Mouse (Mus musculus): ENCODE results near the gene Wars. TPM values are rescaled to one million over a fixed set of nuclear protein-coding genes. Genes with fewer than 3 reads are reported as not detected.

Gene Wars
- polyA plus RNA-seq, 1 experiment from 2014 or later = 39.6 TPM

GRCm38 (mm10) chr12:108885906-108886305, 8.1 kb downstream of the Wars start:
- ATAC-seq (ENCODE audit: low read depth) = no peak
- no peak overlapping the region for H3K27ac ChIP-seq
- 0 out of 2 replicates have a peak, but pooled peaks cover 3% of the 10 kb centered on the region for H3K4me1 ChIP-seq (replicated peaks)
- H3K9ac ChIP-seq = no peak overlapping the region
- no peaks in the 10 kb centered on the region for H3K9me3 ChIP-seq (replicated peaks)
- no peak overlapping the region for H3K4me3 ChIP-seq (replicated peaks)
- no peak overlapping the region for H3K4me2 ChIP-seq
- WGBS (ENCODE audit: insufficient replicate concordance) = 75% methylated on average over 1 of the region's 1 CpGs
- H3K36me3 ChIP-seq = peaks cover 87% of the 10 kb centered on the region
- H3K27me3 ChIP-seq = no peaks in the 10 kb centered on the region
- no peak for DNase-seq

DNA sequence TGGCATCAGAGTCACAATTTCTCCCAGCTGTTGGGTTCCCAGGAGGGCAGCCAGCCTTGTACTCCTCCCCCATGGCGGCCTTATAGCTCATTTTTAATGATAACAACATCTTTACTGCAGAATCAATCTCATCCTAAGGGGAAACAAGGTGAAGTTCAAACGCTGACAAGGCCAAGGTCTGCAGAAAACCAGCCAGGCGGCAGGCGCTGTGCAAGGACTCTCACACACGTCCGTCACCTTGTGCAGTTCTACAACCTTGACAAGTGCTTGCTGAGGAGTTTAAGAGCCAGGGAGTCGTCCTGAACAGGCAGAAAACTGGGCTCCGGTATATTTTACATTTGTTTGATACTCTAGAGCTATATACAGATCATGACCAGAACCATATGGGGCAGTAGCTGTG, 11.2 kb downstream of the Wars start:
- Histone ChIP-seq H3K4me3 (replicated peaks) (no peak overlapping the region), H3K4me1 (replicated peaks) (0 out of 2 replicates have a peak, but pooled peaks cover 3% of the 10 kb centered on the region), H3K4me2 (no peak overlapping the region), H3K9ac (no peak overlapping the region), H3K9me3 (replicated peaks) (no peaks in the 10 kb centered on the region), H3K27me3 (no peaks in the 10 kb centered on the region), H3K27ac (no peak overlapping the region), H3K36me3 (peaks cover 92% of the 10 kb centered on the region)
- WGBS (ENCODE audit: insufficient replicate concordance) = 78% methylated on average over 8 of the region's 8 CpGs
- DNase-seq (no peak), ATAC-seq (ENCODE audit: low read depth) (no peak)

- peaks cover 86% of the 10 kb centered on the region for H3K36me3 ChIP-seq
- ATAC-seq (ENCODE audit: low read depth) = no peak
- no peak overlapping the region for H3K27ac ChIP-seq
- 82% methylated on average over 3 of the region's 3 CpGs for WGBS (ENCODE audit: insufficient replicate concordance)
- no peak for DNase-seq
- H3K4me2 ChIP-seq = no peak overlapping the region
- no peaks in the 10 kb centered on the region for H3K27me3 ChIP-seq
- no peak overlapping the region for H3K9ac ChIP-seq
- no peaks in the 10 kb centered on the region for H3K4me1 ChIP-seq (replicated peaks)
- no peak overlapping the region for H3K4me3 ChIP-seq (replicated peaks)
- H3K9me3 ChIP-seq (replicated peaks) = no peaks in the 10 kb centered on the region
Measured at GRCm38 (mm10) chr12:108881192-108881591, 12.8 kb downstream of the Wars start.

- Histone ChIP-seq H3K4me3 (replicated peaks) (no peak overlapping the region), H3K27ac (no peak overlapping the region), H3K9ac (no peak overlapping the region), H3K27me3 (no peaks in the 10 kb centered on the region), H3K9me3 (replicated peaks) (no peaks in the 10 kb centered on the region), H3K36me3 (peaks cover 82% of the 10 kb centered on the region), H3K4me2 (no peak overlapping the region), H3K4me1 (replicated peaks) (no peaks in the 10 kb centered on the region)
- ATAC-seq (ENCODE audit: low read depth) (no peak), DNase-seq (no peak)
- 74% methylated on average over 5 of the region's 5 CpGs for WGBS (ENCODE audit: insufficient replicate concordance)
Measured at GRCm38 (mm10) chr12:108880606-108881005, 13.4 kb downstream of the Wars start.

DNA sequence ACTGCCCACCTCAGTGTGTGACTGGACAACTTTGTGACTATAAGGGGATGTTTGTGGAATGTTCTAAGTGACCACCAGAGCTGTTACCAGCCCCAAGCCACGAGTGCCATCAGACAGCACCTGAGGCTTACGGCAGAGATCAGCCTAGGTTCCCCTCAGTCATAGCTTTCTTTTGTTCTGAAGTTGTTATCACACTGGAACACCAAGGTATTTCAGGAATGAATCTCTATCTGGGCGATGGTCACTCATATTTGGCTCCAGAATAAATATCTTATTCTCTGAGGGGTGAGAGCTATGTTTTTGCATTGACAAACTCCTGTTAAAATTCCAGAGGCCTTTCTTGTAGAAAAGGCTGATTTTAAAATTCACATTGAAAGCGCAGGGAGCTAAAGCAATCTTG, 14.8 kb downstream of the Wars start:
- H3K27me3 ChIP-seq = no peaks in the 10 kb centered on the region
- peaks cover 84% of the 10 kb centered on the region for H3K36me3 ChIP-seq
- H3K4me3 ChIP-seq (replicated peaks) = no peak overlapping the region
- no peak for DNase-seq
- no peak for ATAC-seq (ENCODE audit: low read depth)
- 77% methylated on average over 4 of the region's 4 CpGs for WGBS (ENCODE audit: insufficient replicate concordance)
- no peak overlapping the region for H3K9ac ChIP-seq
- no peak overlapping the region for H3K4me2 ChIP-seq
- no peaks in the 10 kb centered on the region for H3K4me1 ChIP-seq (replicated peaks)
- H3K9me3 ChIP-seq (replicated peaks) = no peaks in the 10 kb centered on the region
- H3K27ac ChIP-seq = no peak overlapping the region

GRCm38 (mm10) chr12:108873122-108873521, 20.9 kb downstream of the Wars start:
- Histone ChIP-seq H3K4me1 (replicated peaks) (no peaks in the 10 kb centered on the region), H3K27ac (no peak overlapping the region), H3K27me3 (no peaks in the 10 kb centered on the region), H3K9me3 (replicated peaks) (no peaks in the 10 kb centered on the region), H3K4me3 (replicated peaks) (no peak overlapping the region), H3K9ac (no peak overlapping the region), H3K36me3 (peaks cover 81% of the 10 kb centered on the region), H3K4me2 (no peak overlapping the region)
- ATAC-seq (ENCODE audit: low read depth) (no peak), DNase-seq (no peak)
- WGBS (ENCODE audit: insufficient replicate concordance) = 78% methylated on average over 5 of the region's 5 CpGs

DNA sequence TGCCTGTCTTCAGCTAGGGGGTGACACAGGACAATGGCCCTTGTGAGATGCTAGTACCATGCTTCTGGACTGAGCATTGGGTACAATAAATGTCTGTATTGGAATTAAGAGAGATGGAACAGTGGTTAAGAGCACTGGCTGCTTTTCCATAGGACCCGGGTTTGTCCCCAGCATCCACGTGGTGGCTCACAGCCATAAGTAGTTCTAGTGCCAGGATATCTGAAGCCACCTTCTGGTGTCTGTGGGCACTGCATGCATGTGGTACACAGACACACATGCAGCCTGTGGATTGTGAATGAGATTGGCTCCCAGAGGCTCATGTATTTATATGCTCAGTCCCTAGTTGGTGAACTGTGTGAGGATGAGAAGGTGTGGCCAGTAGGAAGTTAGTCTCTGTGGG, 24.4 kb downstream of the Wars start:
- Histone ChIP-seq H3K4me2 (no peak overlapping the region), H3K27me3 (no peaks in the 10 kb centered on the region), H3K9ac (no peak overlapping the region), H3K9me3 (replicated peaks) (no peaks in the 10 kb centered on the region), H3K4me3 (replicated peaks) (no peak overlapping the region), H3K4me1 (replicated peaks) (no peaks in the 10 kb centered on the region), H3K36me3 (peaks cover 91% of the 10 kb centered on the region), H3K27ac (no peak overlapping the region)
- ATAC-seq (ENCODE audit: low read depth) (no peak), DNase-seq (no peak)
- 75% methylated on average over 2 of the region's 2 CpGs for WGBS (ENCODE audit: insufficient replicate concordance)

DNA sequence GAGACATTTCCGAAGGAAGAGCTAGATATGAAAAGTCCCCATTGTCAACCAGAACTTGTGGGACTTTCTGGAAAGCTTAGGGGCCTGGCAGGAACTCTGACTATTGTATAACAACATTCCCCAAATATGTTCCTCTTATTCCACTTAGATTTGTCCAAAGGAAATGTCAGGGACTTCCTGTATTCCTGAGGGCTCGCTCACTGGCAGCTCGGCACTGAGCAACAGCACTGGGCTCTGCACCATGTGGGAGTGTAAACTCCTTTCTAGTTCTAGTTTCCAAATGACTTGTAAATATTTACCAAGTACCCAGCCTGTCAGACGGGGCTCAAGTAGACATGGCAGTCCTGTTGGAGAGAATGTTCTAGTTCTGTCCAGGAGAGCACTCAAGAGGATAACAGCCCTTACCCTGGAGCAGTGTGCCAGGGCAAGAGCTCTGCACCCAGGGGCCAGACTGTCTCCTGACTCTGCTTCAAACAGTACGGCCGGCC, 28.9 kb downstream of the Wars start:
- Histone ChIP-seq H3K4me1 (replicated peaks) (no peaks in the 10 kb centered on the region), H3K4me3 (replicated peaks) (no peak overlapping the region), H3K27ac (no peak overlapping the region), H3K4me2 (no peak overlapping the region), H3K36me3 (peaks cover 99% of the 10 kb centered on the region), H3K9me3 (replicated peaks) (no peaks in the 10 kb centered on the region), H3K27me3 (no peaks in the 10 kb centered on the region), H3K9ac (no peak overlapping the region)
- 74% methylated on average over 6 of the region's 6 CpGs for WGBS (ENCODE audit: insufficient replicate concordance)
- DNase-seq = no peak
- ATAC-seq (ENCODE audit: low read depth) = no peak

DNA sequence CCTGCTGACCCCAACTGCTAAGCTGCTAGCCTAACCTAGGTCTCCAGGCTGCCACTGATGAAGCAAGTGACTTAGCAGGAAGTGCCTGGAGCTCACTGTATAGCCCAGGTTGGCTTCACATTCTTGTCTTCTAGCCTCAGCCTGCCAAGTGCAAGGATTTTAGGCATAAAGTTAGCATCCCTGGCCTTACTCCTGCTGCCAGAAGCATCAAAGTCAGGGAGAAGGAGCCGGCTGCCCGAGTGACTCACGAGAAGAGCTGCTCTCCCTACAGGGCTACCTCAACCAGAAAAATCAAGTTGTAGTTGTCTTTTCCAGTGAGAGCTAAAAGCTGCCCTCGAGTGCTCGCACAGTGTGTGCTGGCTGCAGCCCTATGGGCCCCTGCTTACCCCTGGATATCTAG, 35.5 kb downstream of the Wars start:
- WGBS (ENCODE audit: insufficient replicate concordance) = 50% methylated on average over 5 of the region's 5 CpGs
- Histone ChIP-seq H3K27me3 (no peaks in the 10 kb centered on the region), H3K27ac (no peak overlapping the region), H3K4me3 (replicated peaks) (no peak overlapping the region), H3K36me3 (peaks cover 38% of the 10 kb centered on the region), H3K9me3 (replicated peaks) (no peaks in the 10 kb centered on the region), H3K4me2 (no peak overlapping the region), H3K4me1 (replicated peaks) (peaks cover 13% of the 10 kb centered on the region), H3K9ac (no peak overlapping the region)
- DNase-seq (no peak), ATAC-seq (ENCODE audit: low read depth) (0 out of 2 replicates have a peak, but pooled peaks have one; percentile 18)

DNA sequence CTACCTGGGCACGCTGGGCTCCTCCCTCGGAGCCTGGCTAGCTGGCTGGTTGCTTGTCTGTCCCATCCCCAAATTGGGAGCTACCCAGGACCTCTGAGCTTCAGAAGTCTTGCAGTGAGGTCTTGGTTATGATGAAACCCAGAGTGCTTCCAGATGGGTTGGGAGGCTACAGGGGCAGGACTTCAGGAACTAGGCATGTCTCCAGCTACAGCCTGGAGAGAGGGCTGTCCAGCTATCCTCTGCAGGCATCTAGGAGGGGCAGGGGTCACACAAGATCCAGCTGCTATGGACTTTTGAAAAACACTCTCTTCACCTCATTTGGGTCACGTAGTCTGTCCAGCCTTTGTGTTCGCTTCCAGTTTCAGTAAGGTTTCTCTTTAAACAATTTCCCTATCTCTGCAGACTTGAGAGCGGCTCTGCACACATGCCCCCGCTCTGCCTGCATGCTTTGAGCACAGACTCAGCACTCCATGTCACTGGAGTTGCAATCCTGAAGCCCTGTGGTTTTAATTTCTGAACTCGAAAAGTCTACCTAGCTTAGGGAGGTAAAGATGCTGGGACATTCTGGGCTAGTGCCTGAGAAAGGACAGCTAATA, 36.3 kb downstream of the Wars start:
- no peak for DNase-seq
- no peak overlapping the region for H3K9ac ChIP-seq

DNA sequence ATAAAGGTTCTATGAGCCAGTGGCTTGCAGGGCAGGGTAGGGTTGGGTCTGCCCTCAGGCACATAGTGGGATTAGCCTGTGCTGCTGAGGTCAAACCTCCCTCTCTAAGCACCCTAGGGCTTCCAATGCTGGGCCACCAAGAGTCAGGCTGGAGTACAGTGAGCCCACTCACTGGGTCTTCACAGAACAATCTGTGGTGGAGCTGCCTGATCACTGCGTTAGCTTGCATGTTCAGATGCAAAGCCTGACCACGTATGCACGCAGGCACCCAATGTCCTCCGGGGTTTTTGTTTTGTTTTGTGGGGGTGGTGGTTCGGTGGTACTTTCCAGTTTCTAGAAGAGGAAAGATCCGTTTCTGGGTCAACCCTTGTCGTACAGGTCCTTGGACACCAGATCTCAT, 36.9 kb downstream of the Wars start:
- Histone ChIP-seq H3K36me3 (peaks cover 25% of the 10 kb centered on the region), H3K4me1 (replicated peaks) (peaks cover 13% of the 10 kb centered on the region), H3K4me3 (replicated peaks) (no peak overlapping the region), H3K9me3 (replicated peaks) (no peaks in the 10 kb centered on the region), H3K9ac (no peak overlapping the region), H3K4me2 (no peak overlapping the region), H3K27me3 (no peaks in the 10 kb centered on the region), H3K27ac (no peak overlapping the region)
- ATAC-seq (ENCODE audit: low read depth) = no peak
- DNase-seq = no peak
- WGBS (ENCODE audit: insufficient replicate concordance) = 78% methylated on average over 7 of the region's 7 CpGs

More for the DNA sequence above, 36.3 kb downstream of the Wars start:
- 76% methylated on average over 7 of the region's 7 CpGs for WGBS (ENCODE audit: insufficient replicate concordance)
- H3K27me3 ChIP-seq = no peaks in the 10 kb centered on the region
- peaks cover 13% of the 10 kb centered on the region for H3K4me1 ChIP-seq (replicated peaks)
- no peak overlapping the region for H3K4me3 ChIP-seq (replicated peaks)
- no peak overlapping the region for H3K27ac ChIP-seq
- peaks cover 30% of the 10 kb centered on the region for H3K36me3 ChIP-seq
- no peaks in the 10 kb centered on the region for H3K9me3 ChIP-seq (replicated peaks)
- no peak for ATAC-seq (ENCODE audit: low read depth)
- H3K4me2 ChIP-seq = no peak overlapping the region

- DNase-seq (no peak), ATAC-seq (ENCODE audit: low read depth) (no peak)
- Histone ChIP-seq H3K9ac (no peak overlapping the region), H3K36me3 (peaks cover 15% of the 10 kb centered on the region), H3K4me1 (replicated peaks) (peaks cover 21% of the 10 kb centered on the region), H3K27me3 (no peaks in the 10 kb centered on the region), H3K4me2 (no peak overlapping the region), H3K4me3 (replicated peaks) (no peak overlapping the region), H3K9me3 (replicated peaks) (no peaks in the 10 kb centered on the region), H3K27ac (no peak overlapping the region)
- 74% methylated on average over 8 of the region's 8 CpGs for WGBS (ENCODE audit: insufficient replicate concordance)
Measured at GRCm38 (mm10) chr12:108856186-108856585, 37.8 kb downstream of the Wars start.

Data from liver, embryonic 13.5 days (tissue).